Mouse (Mus musculus) neural tube, embryonic 13.5 days (tissue): ENCODE results near the gene Pdia5. TPM values are rescaled to one million over a fixed set of nuclear protein-coding genes. Genes with fewer than 3 reads are reported as not detected.

ENCODE experiments used
- ATAC-seq: fragments of 200-750 bp; cut with Nextera tagmentation; 2 replicates; pipeline ENCODE4 v1.8.0; 2017; ENCODE audit warnings: low read depth, mild to moderate bottlenecking, moderate TSS enrichment, moderate library complexity
- H3K27ac ChIP-seq: fragments of 300-500 bp; sonication (generic); replicated peaks from 2 replicates; pipeline ENCODE4 v1.5.1; 2015; ENCODE audit warnings: moderate library complexity, mild to moderate bottlenecking, inconsistent platforms
- H3K27me3 ChIP-seq: fragments of 300-500 bp; sonication (generic); 2 replicates; pipeline ENCODE4 v1.6.1; 2015; ENCODE audit warnings: mild to moderate bottlenecking, inconsistent platforms
- H3K36me3 ChIP-seq: fragments of 300-500 bp; sonication (generic); 2 replicates; pipeline ENCODE4 v1.6.1; 2015; ENCODE audit warnings: mild to moderate bottlenecking, inconsistent platforms
- H3K4me1 ChIP-seq: fragments of 300-500 bp; sonication (generic); replicated peaks from 2 replicates; pipeline ENCODE4 v1.6.1; 2015; ENCODE audit warnings: inconsistent platforms
- H3K4me2 ChIP-seq: fragments of 300-500 bp; sonication (generic); 2 replicates; pipeline ENCODE4 v1.6.1; 2015; ENCODE audit warnings: inconsistent platforms, mild to moderate bottlenecking, moderate library complexity
- H3K4me3 ChIP-seq: fragments of 300-500 bp; sonication (generic); 2 replicates; pipeline ENCODE4 v1.5.1; 2015; ENCODE audit warnings: mild to moderate bottlenecking, inconsistent platforms
- H3K9ac ChIP-seq: fragments of 300-500 bp; sonication (generic); 2 replicates; pipeline ENCODE4 v1.6.1; 2015; ENCODE audit warnings: moderate library complexity, mild to moderate bottlenecking, inconsistent platforms
- H3K9me3 ChIP-seq: fragments of 300-500 bp; sonication (generic); 2 replicates; pipeline ENCODE4 v1.6.1; 2016; ENCODE audit warnings: inconsistent platforms
- WGBS: fragments of 180-500 bp; shearing (Covaris S2); methylation state at CpG from one replicate; pipeline ENCODE4 v1.1.7; 2015; 5-methylcytosine and 5-hydroxymethylcytosine counted together
- polyA plus RNA-seq: library from polyadenylated mRNA; unstranded; fragments of >200 nt; fragmentation: Nextera tagmentation; extraction: Ambion mirVana; gene quantifications from 2 replicates; pipeline ENCODE4 v1.2.1, GENCODE M21; 2015

The Pdia5 gene
- polyA plus RNA-seq, 1 experiment from 2014 or later: 22.7 TPM

DNA sequence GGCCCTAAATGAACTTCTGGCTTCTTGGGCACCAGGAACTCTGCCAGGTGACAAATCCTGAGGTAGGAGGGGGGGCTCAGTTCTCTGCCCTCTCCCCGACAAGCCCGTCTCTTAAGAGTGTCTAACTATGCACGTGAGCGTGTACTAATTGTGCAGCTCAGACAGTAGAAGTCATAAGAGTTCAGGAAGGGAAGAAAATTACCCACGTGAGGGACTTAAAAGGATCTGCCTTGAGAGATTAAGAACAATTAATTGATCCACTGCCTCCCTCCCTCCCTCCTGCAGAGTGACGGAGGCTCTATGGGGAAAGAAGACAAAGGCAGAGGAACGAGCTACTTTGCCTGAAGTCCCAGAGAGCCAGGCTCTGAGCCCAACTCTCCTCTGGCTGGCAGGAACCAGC lies 31.1 kb downstream of the Pdia5 start:
- Histone ChIP-seq H3K9ac (no peak overlapping the region), H3K4me1 (peaks cover 10% of the 10 kb centered on the region), H3K9me3 (no peaks in the 10 kb centered on the region), H3K27ac (0 out of 2 replicates have a peak overlapping the region, but pooled peaks have one; percentile 33), H3K4me2 (no peak overlapping the region), H3K36me3 (no peaks in the 10 kb centered on the region), H3K4me3 (no peak overlapping the region), H3K27me3 (no peaks in the 10 kb centered on the region)
- WGBS: 57% methylated on average over 7 of the region's 7 CpGs
- ATAC-seq: peak; percentile 32; the same call in 1 of the 2 replicates

DNA sequence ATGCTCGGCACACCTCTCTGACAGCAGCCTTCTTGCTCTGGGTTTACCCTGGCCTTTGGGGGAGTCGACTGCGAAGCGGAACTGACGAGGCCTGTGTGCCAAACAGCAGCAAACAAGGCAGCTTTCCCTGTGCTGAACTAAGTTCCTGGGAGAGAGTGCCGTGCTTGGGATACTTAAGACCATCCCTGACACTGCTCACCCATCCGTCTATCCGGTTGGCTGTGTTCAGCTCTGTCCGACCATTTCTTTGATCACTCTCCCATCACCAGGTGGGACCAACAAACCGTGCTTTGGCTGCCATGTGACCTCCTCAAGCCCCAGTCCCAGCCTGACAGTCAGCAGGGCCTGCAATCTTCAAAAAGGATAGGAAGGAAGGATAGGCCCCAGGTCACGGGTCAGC lies 32.4 kb downstream of the Pdia5 start:
- WGBS: 88% methylated on average over 11 of the region's 11 CpGs
- H3K9me3 ChIP-seq: no peaks in the 10 kb centered on the region
- ATAC-seq: no peak
- peaks cover 8% of the 10 kb centered on the region for H3K4me1 ChIP-seq
- H3K27me3 ChIP-seq: no peaks in the 10 kb centered on the region
- H3K36me3 ChIP-seq: 0 out of 2 replicates have a peak, but pooled peaks cover 9% of the 10 kb centered on the region
- H3K9ac ChIP-seq: no peak overlapping the region
- H3K4me2 ChIP-seq: no peak overlapping the region
- no peak overlapping the region for H3K27ac ChIP-seq
- H3K4me3 ChIP-seq: no peak overlapping the region

DNA sequence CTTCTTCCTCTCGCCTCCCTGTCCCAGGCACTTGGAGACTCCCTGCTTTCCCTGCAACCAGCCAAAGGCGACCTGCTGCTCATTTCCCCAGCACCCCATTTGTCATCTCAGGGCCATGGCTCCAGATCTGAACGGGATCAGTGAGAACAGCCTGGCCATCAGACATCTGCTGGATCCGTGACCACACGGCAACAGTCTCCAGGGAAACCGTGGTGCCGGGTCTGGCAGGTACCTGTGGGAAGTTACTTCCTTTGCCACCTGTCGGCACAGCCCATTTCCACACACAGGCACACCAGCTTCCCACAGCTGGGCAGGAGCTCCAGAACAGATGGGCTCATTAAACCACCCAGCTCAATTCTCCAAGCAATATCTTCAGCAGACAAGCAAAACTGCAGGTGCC lies 33.2 kb downstream of the Pdia5 start:
- 81% methylated on average over 8 of the region's 8 CpGs for WGBS
- ATAC-seq: no peak
- Histone ChIP-seq H3K4me2 (no peak overlapping the region), H3K4me3 (no peak overlapping the region), H3K9me3 (no peaks in the 10 kb centered on the region), H3K27ac (no peak overlapping the region), H3K9ac (no peak overlapping the region), H3K27me3 (no peaks in the 10 kb centered on the region), H3K4me1 (peaks cover 8% of the 10 kb centered on the region), H3K36me3 (0 out of 2 replicates have a peak, but pooled peaks cover 9% of the 10 kb centered on the region)

DNA sequence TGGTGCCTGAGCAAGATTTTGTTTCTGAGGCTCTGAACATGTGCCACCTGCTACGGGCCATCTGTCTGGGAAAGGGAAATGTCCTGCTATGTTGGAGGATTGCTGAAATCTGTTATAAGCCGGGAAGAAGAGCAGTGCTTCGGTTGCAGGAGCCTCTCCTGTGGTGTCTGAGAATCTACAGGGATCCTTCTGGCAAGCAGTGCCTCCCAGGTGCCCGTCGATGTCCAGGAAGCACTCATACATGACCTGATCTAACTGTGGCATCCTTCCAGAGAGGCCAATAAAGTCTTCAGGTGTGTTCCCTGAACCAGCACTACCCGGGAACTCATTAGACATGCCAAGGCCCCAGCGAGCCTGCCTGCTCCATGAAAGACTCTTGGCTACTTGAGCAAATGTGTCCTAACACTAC lies 33.7 kb downstream of the Pdia5 start:
- Histone ChIP-seq H3K4me1 (peaks cover 8% of the 10 kb centered on the region), H3K4me2 (no peak overlapping the region), H3K4me3 (no peak overlapping the region), H3K27ac (no peak overlapping the region), H3K36me3 (0 out of 2 replicates have a peak, but pooled peaks cover 9% of the 10 kb centered on the region), H3K9ac (no peak overlapping the region), H3K27me3 (no peaks in the 10 kb centered on the region), H3K9me3 (no peaks in the 10 kb centered on the region)
- no peak for ATAC-seq
- WGBS: 86% methylated on average over 7 of the region's 7 CpGs

DNA sequence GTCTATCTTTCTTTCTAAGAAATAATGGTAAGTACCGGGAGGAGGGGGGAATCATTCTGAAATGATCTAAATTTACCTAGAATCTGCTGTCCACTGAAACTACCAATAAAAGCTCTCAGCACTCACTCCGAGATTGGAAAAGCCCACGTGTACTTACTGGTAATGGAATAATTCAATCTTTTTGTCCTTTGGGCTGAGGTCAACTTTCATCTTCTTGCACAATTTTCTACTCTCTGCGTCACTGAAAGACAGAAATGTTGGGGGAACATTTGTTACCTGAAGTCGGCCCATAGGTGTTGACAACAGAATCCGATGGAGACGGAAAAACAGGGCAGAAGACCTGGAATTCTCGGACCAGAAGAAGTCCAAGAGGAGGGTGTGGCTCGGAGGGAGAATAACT lies 34.4 kb downstream of the Pdia5 start:
- Histone ChIP-seq H3K4me2 (no peak overlapping the region), H3K9ac (no peak overlapping the region), H3K27ac (no peak overlapping the region), H3K36me3 (0 out of 2 replicates have a peak, but pooled peaks cover 9% of the 10 kb centered on the region), H3K4me3 (no peak overlapping the region), H3K9me3 (no peaks in the 10 kb centered on the region), H3K4me1 (peaks cover 8% of the 10 kb centered on the region), H3K27me3 (no peaks in the 10 kb centered on the region)
- 90% methylated on average over 9 of the region's 9 CpGs for WGBS
- no peak for ATAC-seq

DNA sequence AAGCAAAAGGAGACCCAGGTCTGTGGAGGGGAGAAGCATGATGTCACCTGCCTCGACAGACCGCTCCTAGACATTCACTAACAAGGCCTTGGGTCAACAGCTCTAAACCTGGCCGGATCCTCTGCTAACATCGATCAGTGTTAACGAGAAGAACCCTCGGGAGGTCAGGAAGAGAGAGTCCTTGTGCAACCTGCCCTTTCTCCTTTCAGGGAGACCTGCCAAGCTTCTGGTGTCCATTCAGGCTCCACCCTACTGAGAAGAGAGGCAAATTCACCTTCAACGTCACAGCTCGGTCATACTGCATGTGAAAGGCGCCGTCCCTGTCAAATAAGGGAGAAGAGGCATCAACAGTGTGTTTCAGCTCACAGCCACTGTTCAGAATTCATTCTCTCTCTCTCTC lies 34.9 kb downstream of the Pdia5 start:
- H3K9ac ChIP-seq: no peak overlapping the region
- peaks cover 8% of the 10 kb centered on the region for H3K4me1 ChIP-seq
- no peaks in the 10 kb centered on the region for H3K27me3 ChIP-seq
- no peaks in the 10 kb centered on the region for H3K9me3 ChIP-seq
- no peak overlapping the region for H3K27ac ChIP-seq
- no peak for ATAC-seq
- WGBS: 93% methylated on average over 10 of the region's 10 CpGs
- no peak overlapping the region for H3K4me3 ChIP-seq
- H3K36me3 ChIP-seq: 0 out of 2 replicates have a peak, but pooled peaks cover 9% of the 10 kb centered on the region
- H3K4me2 ChIP-seq: no peak overlapping the region

DNA sequence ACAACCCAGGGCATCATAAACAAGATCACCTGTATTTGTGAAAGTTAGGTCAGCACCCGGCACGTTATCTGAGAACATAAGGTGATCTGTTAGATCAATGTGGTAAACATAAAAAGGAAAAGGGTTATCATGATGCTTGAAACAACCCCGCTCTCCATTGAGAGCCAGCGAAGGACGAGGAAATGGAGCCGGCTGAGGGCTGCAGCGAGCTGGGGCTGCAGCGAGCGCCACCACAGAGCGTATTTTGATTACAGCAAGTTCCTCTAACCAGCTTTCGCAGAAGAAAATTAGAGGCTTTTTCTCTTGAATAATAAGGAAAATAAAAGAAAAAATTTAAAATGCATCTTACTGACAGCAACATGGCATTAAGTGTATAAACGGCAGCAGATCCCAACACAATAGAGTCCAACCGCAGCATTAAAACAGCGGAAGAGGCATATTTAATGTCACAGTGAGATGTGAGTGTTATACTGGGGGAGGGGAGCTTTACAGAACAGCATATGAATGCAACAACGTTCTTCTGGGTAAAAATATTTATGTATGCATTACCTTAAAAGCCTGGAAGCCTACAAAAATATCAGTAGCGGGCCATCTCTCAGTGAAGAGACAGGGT lies 40.5 kb downstream of the Pdia5 start:
- H3K36me3 ChIP-seq: peaks cover 20% of the 10 kb centered on the region; the same call in 1 of the 2 replicates
- no peak overlapping the region for H3K4me3 ChIP-seq
- H3K4me2 ChIP-seq: no peak overlapping the region
- peak overlapping the region; percentile 52; the same call in 1 of the 2 replicates for H3K27ac ChIP-seq
- H3K9me3 ChIP-seq: no peaks in the 10 kb centered on the region
- no peaks in the 10 kb centered on the region for H3K27me3 ChIP-seq
- no peak; the same call in 1 of the 2 replicates for ATAC-seq
- no peak overlapping the region for H3K9ac ChIP-seq
- H3K4me1 ChIP-seq: no peaks in the 10 kb centered on the region
- 86% methylated on average over 16 of the region's 16 CpGs for WGBS

DNA sequence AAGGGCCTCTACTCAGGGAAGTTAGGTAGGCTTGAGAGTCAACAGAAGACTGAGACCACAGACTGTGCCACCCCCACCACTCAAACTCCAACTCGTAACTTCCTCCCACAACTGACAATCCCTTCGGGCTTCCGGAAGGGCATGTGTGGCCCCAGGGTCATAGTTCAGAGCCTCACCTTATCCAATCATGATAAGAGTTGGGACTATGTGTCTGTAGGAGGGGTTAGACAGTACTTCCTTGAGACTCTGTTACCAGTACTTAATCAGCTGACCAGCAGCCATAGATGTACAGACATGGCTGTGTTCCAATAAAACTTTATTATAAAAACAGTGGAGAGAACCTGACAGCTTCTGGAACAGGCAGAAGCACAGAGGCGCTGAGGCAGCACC lies 48.7 kb downstream of the Pdia5 start:
- H3K27ac ChIP-seq: no peak overlapping the region
- 0 out of 2 replicates have a peak, but pooled peaks cover 10% of the 10 kb centered on the region for H3K36me3 ChIP-seq
- H3K4me1 ChIP-seq: 0 out of 2 replicates have a peak, but pooled peaks cover 3% of the 10 kb centered on the region
- 91% methylated on average over 4 of the region's 4 CpGs for WGBS
- no peaks in the 10 kb centered on the region for H3K27me3 ChIP-seq
- no peak for ATAC-seq
- H3K9me3 ChIP-seq: no peaks in the 10 kb centered on the region
- no peak overlapping the region for H3K9ac ChIP-seq
- no peak overlapping the region for H3K4me3 ChIP-seq
- no peak overlapping the region for H3K4me2 ChIP-seq

DNA sequence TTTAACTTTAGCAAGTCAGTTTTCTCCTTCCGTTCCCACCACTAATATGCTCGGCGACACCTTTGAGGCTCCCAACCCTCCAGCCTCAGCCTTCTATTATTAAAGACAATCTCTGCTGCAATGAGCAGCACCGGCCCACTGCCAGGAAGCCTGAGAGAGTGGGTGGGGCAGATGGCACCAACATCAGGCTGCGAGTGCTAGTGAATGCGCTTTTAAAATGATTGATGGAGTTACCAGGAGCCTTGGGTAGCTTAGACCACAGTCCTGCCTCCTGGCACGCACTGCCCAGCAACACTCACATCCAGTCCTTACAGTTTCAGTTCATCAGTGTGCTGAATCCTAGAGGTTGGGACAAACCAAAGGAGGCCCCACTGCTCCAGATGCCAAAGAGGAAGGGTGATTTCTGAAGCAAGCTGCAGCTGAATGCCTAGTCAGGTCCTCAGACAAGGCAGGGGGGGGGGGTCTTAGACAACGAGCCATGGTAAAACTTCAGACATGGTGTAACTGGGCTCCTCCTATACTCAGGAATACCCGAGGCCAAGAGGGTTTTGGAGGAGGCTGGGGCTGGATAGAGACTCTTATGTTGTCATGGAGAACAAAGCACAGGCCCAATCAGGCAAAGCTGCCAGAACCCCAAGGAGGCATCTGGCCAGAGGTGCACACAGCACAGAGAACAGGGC lies 49.2 kb downstream of the Pdia5 start:
- Histone ChIP-seq H3K4me3 (no peak overlapping the region), H3K4me1 (0 out of 2 replicates have a peak, but pooled peaks cover 3% of the 10 kb centered on the region), H3K4me2 (no peak overlapping the region), H3K36me3 (peaks cover 14% of the 10 kb centered on the region; the same call in 1 of the 2 replicates), H3K9me3 (no peaks in the 10 kb centered on the region), H3K27me3 (no peaks in the 10 kb centered on the region), H3K9ac (no peak overlapping the region), H3K27ac (no peak overlapping the region)
- WGBS: 85% methylated on average over 9 of the region's 9 CpGs
- ATAC-seq: peak; percentile 23; the same call in 1 of the 2 replicates

DNA sequence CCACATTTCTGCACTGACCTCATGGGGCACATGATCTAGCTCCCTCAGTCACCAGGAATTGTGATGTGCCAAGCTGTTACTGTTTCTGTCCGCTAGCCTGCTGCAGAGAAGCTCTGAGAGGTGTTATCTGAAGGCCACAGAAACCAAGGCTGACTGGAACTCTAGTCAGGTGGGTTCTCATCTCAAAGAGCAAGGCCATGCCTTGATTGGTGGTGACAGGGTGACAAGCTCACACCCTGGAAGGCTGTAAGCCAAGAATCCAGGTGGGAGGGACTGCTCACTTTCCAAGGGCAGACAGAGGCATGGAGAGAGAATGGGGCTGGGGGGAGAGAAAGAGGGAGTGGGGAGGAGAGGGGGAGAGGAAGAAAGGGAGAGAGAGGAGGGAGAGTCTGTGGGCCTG lies 51.6 kb downstream of the Pdia5 start:
- Histone ChIP-seq H3K27ac (no peak overlapping the region), H3K4me2 (no peak overlapping the region), H3K36me3 (peaks cover 16% of the 10 kb centered on the region; the same call in 1 of the 2 replicates), H3K9me3 (no peaks in the 10 kb centered on the region), H3K4me1 (0 out of 2 replicates have a peak, but pooled peaks cover 3% of the 10 kb centered on the region), H3K4me3 (no peak overlapping the region), H3K9ac (no peak overlapping the region), H3K27me3 (no peaks in the 10 kb centered on the region)
- WGBS: 91% methylated on average over 1 of the region's 1 CpGs
- no peak for ATAC-seq

DNA sequence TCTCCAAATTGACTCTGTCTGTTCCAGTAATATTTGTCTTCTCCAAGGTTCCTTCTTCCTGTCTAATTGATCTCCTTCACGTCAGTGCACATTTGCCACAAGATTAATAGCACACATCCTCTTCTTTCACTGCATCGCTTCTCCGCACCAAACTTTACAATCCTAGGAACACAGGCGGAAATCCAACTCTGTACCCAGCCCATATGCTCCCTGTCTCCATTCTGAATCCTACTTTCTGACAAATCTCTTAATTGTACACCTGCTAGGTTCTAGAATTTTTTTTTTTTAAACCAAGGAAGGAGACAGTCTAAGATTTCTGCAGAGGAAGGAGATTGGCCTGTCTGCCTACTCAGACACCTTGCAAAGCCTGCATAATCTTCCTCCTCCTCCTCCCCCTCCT lies 59.1 kb downstream of the Pdia5 start:
- no peak overlapping the region for H3K4me3 ChIP-seq
- H3K4me1 ChIP-seq: no peaks in the 10 kb centered on the region
- no peak overlapping the region for H3K27ac ChIP-seq
- no peaks in the 10 kb centered on the region for H3K9me3 ChIP-seq
- H3K27me3 ChIP-seq: no peaks in the 10 kb centered on the region
- no peak overlapping the region for H3K4me2 ChIP-seq
- H3K36me3 ChIP-seq: peaks cover 3% of the 10 kb centered on the region; the same call in 1 of the 2 replicates
- H3K9ac ChIP-seq: no peak overlapping the region
- ATAC-seq: no peak
- WGBS: 78% methylated on average over 4 of the region's 4 CpGs

DNA sequence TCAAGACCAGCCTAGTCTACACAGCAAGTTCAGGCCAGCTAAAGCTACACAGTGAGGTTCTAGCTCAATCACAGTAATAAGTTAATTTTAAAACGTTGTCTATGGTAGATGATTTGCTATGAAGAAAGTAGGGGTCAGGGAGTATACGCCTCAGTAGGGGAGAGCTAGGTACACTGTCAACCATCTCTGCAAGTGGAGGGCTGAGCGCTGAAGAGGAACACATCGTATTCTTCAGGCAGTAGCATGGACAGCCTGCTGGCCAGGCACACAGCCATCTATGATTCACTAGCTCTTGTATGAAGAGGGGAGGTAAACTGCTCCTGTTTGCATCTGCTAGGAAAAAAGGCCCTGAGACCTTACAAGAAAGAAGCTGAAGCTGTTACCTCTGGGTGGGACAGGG lies 65.7 kb downstream of the Pdia5 start:
- peaks cover 15% of the 10 kb centered on the region; the same call in 1 of the 2 replicates for H3K4me1 ChIP-seq
- H3K9me3 ChIP-seq: no peaks in the 10 kb centered on the region
- H3K36me3 ChIP-seq: no peaks in the 10 kb centered on the region
- no peak overlapping the region for H3K4me3 ChIP-seq
- 92% methylated on average over 4 of the region's 4 CpGs for WGBS
- H3K9ac ChIP-seq: no peak overlapping the region
- no peak overlapping the region for H3K4me2 ChIP-seq
- ATAC-seq: no peak
- no peaks in the 10 kb centered on the region for H3K27me3 ChIP-seq
- H3K27ac ChIP-seq: no peak overlapping the region
